Mouse (Mus musculus) lung, adult 2 months (tissue): ENCODE results near the gene Fhad1.

ENCODE experiments used
- CTCF ChIP-seq: fragments of 200-500 bp; IDR thresholded peaks from 2 replicates; pipeline ENCODE4 v1.5.1; 2011; ENCODE audit warnings: mild to moderate bottlenecking, low read length, control low read depth; ENCODE audit not compliant: insufficient read depth
- POLR2A ChIP-seq: fragments of 200-500 bp; IDR thresholded peaks from 2 replicates; pipeline ENCODE4 v1.6.1; 2011; ENCODE audit warnings: low read depth, mild to moderate bottlenecking, control low read depth, low read length, borderline replicate concordance; ENCODE audit errors: extremely low read depth

GRCm38 (mm10) chr4:141865006-141865405, 149.9 kb downstream of the Fhad1 start:
- TF ChIP-seq CTCF (no peak), POLR2A (no peak)
